Mouse (Mus musculus) liver, embryonic 14.5 days (tissue): ENCODE data around the gene Flnb. TPM values are rescaled to one million over a fixed set of nuclear protein-coding genes. Genes with fewer than 3 reads are reported as not detected.

Experiments
- ATAC-seq: fragments of 200-750 bp; cut with Nextera tagmentation; 2 replicates; pipeline ENCODE4 v1.8.0; 2017; ENCODE audit warnings: moderate number of reproducible peaks, mild to moderate bottlenecking, moderate library complexity; ENCODE audit not compliant: insufficient read depth
- DNase-seq, 3 experiments: peaks; one replicate each; pipeline ENCODE4 v3.0.0-alpha.2; 2012 to 2013; ENCODE audit warnings: low read depth in 3 of 3, low spot score in 3 of 3
- H3K27ac ChIP-seq: fragments of 300-500 bp; sonication (generic); 2 replicates; pipeline ENCODE4 v1.5.1; 2014; ENCODE audit warnings: moderate library complexity, mild to moderate bottlenecking, control low read depth, inconsistent platforms
- H3K27me3 ChIP-seq: fragments of 300-500 bp; sonication (generic); 2 replicates; pipeline ENCODE4 v1.6.1; 2014; ENCODE audit warnings: mild to moderate bottlenecking, low read length, moderate library complexity; ENCODE audit not compliant: control insufficient read depth, insufficient read depth
- H3K36me3 ChIP-seq: fragments of 300-500 bp; sonication (generic); replicated peaks from 2 replicates; pipeline ENCODE4 v1.6.1; 2014; ENCODE audit warnings: low read depth; ENCODE audit not compliant: control insufficient read depth, insufficient read depth
- H3K4me1 ChIP-seq, 2 experiments: fragments of 200-500 bp in 1 of 2; fragments of 300-500 bp in 1 of 2; sonication (generic) in 1 of 2; replicated peaks; 2 replicates each; pipeline ENCODE4 v1.6.1; 2012 to 2014; ENCODE audit warnings: antibody characterized with exemption in 1 of 2, inconsistent platforms in 1 of 2, low read length in 1 of 2; ENCODE audit not compliant: control insufficient read depth in 2 of 2, insufficient read depth in 2 of 2
- H3K4me2 ChIP-seq: fragments of 300-500 bp; sonication (generic); 2 replicates; pipeline ENCODE4 v1.6.1; 2014; ENCODE audit warnings: low read depth, mild to moderate bottlenecking, control low read depth, moderate library complexity
- H3K4me3 ChIP-seq, 2 experiments: fragments of 200-500 bp in 1 of 2; fragments of 300-500 bp in 1 of 2; sonication (generic) in 1 of 2; 2 replicates each; pipeline ENCODE4 v1.5.1; 2012 to 2014; ENCODE audit warnings: low read depth in 2 of 2, low read length in 2 of 2, mild to moderate bottlenecking in 2 of 2, control low read depth in 1 of 2, inconsistent platforms in 1 of 2, moderate library complexity in 1 of 2; ENCODE audit not compliant: insufficient read depth in 1 of 2
- H3K9ac ChIP-seq: fragments of 300-500 bp; sonication (generic); replicated peaks from 2 replicates; pipeline ENCODE4 v1.6.1; 2014; ENCODE audit warnings: mild to moderate bottlenecking, control low read depth, moderate library complexity
- H3K9me3 ChIP-seq: fragments of 300-500 bp; sonication (generic); 2 replicates; pipeline ENCODE4 v1.6.1; 2016; ENCODE audit warnings: low read length, mixed read lengths; ENCODE audit not compliant: control insufficient read depth
- CTCF ChIP-seq: IDR thresholded peaks from 2 replicates; pipeline ENCODE4 v1.5.1; 2016; ENCODE audit warnings: antibody characterized with exemption, low read depth, control low read depth
- EP300 ChIP-seq: IDR thresholded peaks from 2 replicates; pipeline ENCODE4 v1.6.1; 2016; ENCODE audit warnings: antibody characterized with exemption, low read depth
- WGBS: fragments of 180-500 bp; shearing (Covaris S2); extraction: QIAGEN DNeasy Blood & Tissue Kit; methylation state at CpG from one replicate; pipeline ENCODE4 v1.1.7; 2014; ENCODE audit not compliant: insufficient replicate concordance; 5-methylcytosine and 5-hydroxymethylcytosine counted together
- polyA plus RNA-seq, 2 experiments: library from polyadenylated mRNA; depleted of rRNA in 1 of 2; stranded (reverse) in 1 of 2; unstranded in 1 of 2; fragments of >200 nt; fragmentation: Nextera tagmentation in 1 of 2; extraction: Ambion mirVana in 1 of 2; gene quantifications; 2 replicates each; pipeline versions ENCODE4 v1.2.1 to v1.2.3; 2012 to 2014

Gene Flnb
- polyA plus RNA-seq, 2 experiments, result 3.2 to 3.7 TPM

- H3K27me3 ChIP-seq, result no peaks in the 10 kb centered on the region
- no peak for ATAC-seq
- no peak overlapping the region for H3K27ac ChIP-seq
- no peak overlapping the region for H3K4me2 ChIP-seq
- no peaks in the 10 kb centered on the region for H3K36me3 ChIP-seq
- 39% methylated on average over 7 of the region's 7 CpGs for WGBS
- H3K4me1 ChIP-seq, result no peaks in the 10 kb centered on the region; a peak in 1 of 4 replicates
- TF ChIP-seq CTCF, result no peak
- no peak for TF ChIP-seq EP300
- no peak overlapping the region for H3K9ac ChIP-seq
- DNase-seq, result peak in 1 of 3 experiments; percentile 32
- H3K4me3 ChIP-seq, result no peak overlapping the region
- no peaks in the 10 kb centered on the region for H3K9me3 ChIP-seq
Observed at GRCm38 (mm10) chr14:7913842-7914241, 96.1 kb downstream of the Flnb start.

- no peak overlapping the region for H3K4me2 ChIP-seq
- ATAC-seq, result no peak
Observed at GRCm38 (mm10) chr14:7914461-7914860, 96.7 kb downstream of the Flnb start.

GRCm38 (mm10) chr14:7918150-7918991, 100.6 kb downstream of the Flnb start:
- Histone ChIP-seq H3K27ac (no peak overlapping the region), H3K4me2 (no peak overlapping the region), H3K36me3 (no peaks in the 10 kb centered on the region), H3K4me1 (peaks cover 0 to 3% of the 10 kb centered on the region in 2 experiments; a peak in 2 of 4 replicates), H3K27me3 (no peaks in the 10 kb centered on the region), H3K9me3 (no peaks in the 10 kb centered on the region), H3K4me3 (no peak overlapping the region), H3K9ac (no peak overlapping the region)
- ATAC-seq (no peak), DNase-seq (no peak)
- WGBS, result 42% methylated on average over 6 of the region's 6 CpGs
- TF ChIP-seq CTCF (no peak), EP300 (no peak)

More at GRCm38 (mm10) chr14:7914461-7914860, 96.7 kb downstream of the Flnb start:
- DNase-seq, result no peak
- H3K27ac ChIP-seq, result no peak overlapping the region
- no peaks in the 10 kb centered on the region for H3K9me3 ChIP-seq
- H3K9ac ChIP-seq, result no peak overlapping the region
- no peak overlapping the region for H3K4me3 ChIP-seq
- H3K36me3 ChIP-seq, result no peaks in the 10 kb centered on the region
- H3K27me3 ChIP-seq, result no peaks in the 10 kb centered on the region
- TF ChIP-seq CTCF, result no peak
- no peak for TF ChIP-seq EP300
- no peaks in the 10 kb centered on the region; a peak in 1 of 4 replicates for H3K4me1 ChIP-seq
- 44% methylated on average over 4 of the region's 4 CpGs for WGBS

GRCm38 (mm10) chr14:7919309-7919708, 101.6 kb downstream of the Flnb start:
- 53% methylated on average over 5 of the region's 5 CpGs for WGBS
- H3K4me3 ChIP-seq, result no peak overlapping the region
- peaks cover 0 to 3% of the 10 kb centered on the region in 2 experiments; a peak in 2 of 4 replicates for H3K4me1 ChIP-seq
- no peak for DNase-seq
- TF ChIP-seq EP300 (no peak), CTCF (no peak)
- H3K9me3 ChIP-seq, result no peaks in the 10 kb centered on the region
- no peak overlapping the region for H3K4me2 ChIP-seq
- no peaks in the 10 kb centered on the region for H3K27me3 ChIP-seq
- no peak for ATAC-seq
- H3K36me3 ChIP-seq, result no peaks in the 10 kb centered on the region
- no peak overlapping the region for H3K9ac ChIP-seq
- no peak overlapping the region for H3K27ac ChIP-seq

- Histone ChIP-seq H3K27ac (no peak overlapping the region), H3K36me3 (no peaks in the 10 kb centered on the region)
Observed at GRCm38 (mm10) chr14:7919921-7920320, 102.2 kb downstream of the Flnb start.

More at GRCm38 (mm10) chr14:7919921-7920320, 102.2 kb downstream of the Flnb start:
- TF ChIP-seq EP300, result no peak
- no peak for TF ChIP-seq CTCF
- no peaks in the 10 kb centered on the region for H3K27me3 ChIP-seq
- no peak overlapping the region for H3K4me2 ChIP-seq
- WGBS, result 60% methylated on average over 4 of the region's 4 CpGs
- H3K9ac ChIP-seq, result no peak overlapping the region
- DNase-seq (no peak), ATAC-seq (no peak)
- H3K4me3 ChIP-seq, result no peak overlapping the region
- H3K4me1 ChIP-seq, result peaks cover 0 to 3% of the 10 kb centered on the region in 2 experiments; a peak in 2 of 4 replicates
- no peaks in the 10 kb centered on the region for H3K9me3 ChIP-seq
